Mouse (Mus musculus) hindbrain, embryonic 11.5 days (tissue): Measurements from ENCODE around the gene Defb33. TPM values are rescaled to one million over a fixed set of nuclear protein-coding genes. Genes with fewer than 3 reads are reported as not detected.

Experiments used
- ATAC-seq: fragments of 200-750 bp; cut with Nextera tagmentation; 2 replicates; pipeline ENCODE4 v1.8.0; 2017; ENCODE audit warnings: mild to moderate bottlenecking, moderate TSS enrichment, moderate library complexity; ENCODE audit not compliant: low FRiP score
- DNase-seq: peaks from one replicate; pipeline ENCODE4 v3.0.0-alpha.2; 2015; ENCODE audit warnings: low spot score
- H3K27ac ChIP-seq: fragments of 300-500 bp; sonication (generic); 2 replicates; pipeline ENCODE4 v1.5.1; 2014; ENCODE audit warnings: mild to moderate bottlenecking, low read depth, low read length
- H3K27me3 ChIP-seq: fragments of 300-500 bp; sonication (generic); 2 replicates; pipeline ENCODE4 v1.6.1; 2014; ENCODE audit warnings: mild to moderate bottlenecking, low read length, moderate library complexity, mixed read lengths; ENCODE audit not compliant: control insufficient read depth, insufficient read depth
- H3K36me3 ChIP-seq: fragments of 300-500 bp; sonication (generic); 2 replicates; pipeline ENCODE4 v1.6.1; 2014; ENCODE audit warnings: mild to moderate bottlenecking, low read length, moderate library complexity, mixed read lengths; ENCODE audit not compliant: control insufficient read depth, insufficient read depth
- H3K4me1 ChIP-seq: fragments of 300-500 bp; sonication (generic); replicated peaks from 2 replicates; pipeline ENCODE4 v1.6.1; 2014; ENCODE audit warnings: low read length, mixed read lengths; ENCODE audit not compliant: control insufficient read depth, insufficient read depth
- H3K4me2 ChIP-seq: fragments of 300-500 bp; sonication (generic); replicated peaks from 2 replicates; pipeline ENCODE4 v1.6.1; 2014; ENCODE audit warnings: mild to moderate bottlenecking, low read depth, low read length
- H3K4me3 ChIP-seq: fragments of 300-500 bp; sonication (generic); 2 replicates; pipeline ENCODE4 v1.5.1; 2014; ENCODE audit warnings: low read depth, low read length
- H3K9ac ChIP-seq: fragments of 300-500 bp; sonication (generic); 2 replicates; pipeline ENCODE4 v1.6.1; 2014; ENCODE audit warnings: low read depth, low read length
- H3K9me3 ChIP-seq: fragments of 300-500 bp; sonication (generic); 2 replicates; pipeline ENCODE4 v1.6.1; 2016; ENCODE audit warnings: low read length; ENCODE audit not compliant: control insufficient read depth
- WGBS: fragments of 180-500 bp; shearing (Covaris S2); extraction: QIAGEN DNeasy Blood & Tissue Kit; methylation state at CpG from one replicate; pipeline ENCODE4 v1.1.7; 2014; 5-methylcytosine and 5-hydroxymethylcytosine counted together
- polyA plus RNA-seq: library from polyadenylated mRNA; unstranded; fragments of >200 nt; fragmentation: Nextera tagmentation; extraction: Ambion mirVana; gene quantifications from 2 replicates; pipeline ENCODE4 v1.2.1, GENCODE M21; 2014

The Defb33 gene
- polyA plus RNA-seq = not detected in 2 replicates

GRCm38 (mm10) chr8:20892369-20892768 is at the start of gene Defb33:
Gene Defb33, plus strand, starts transcription at chr8:20892669.
- Histone ChIP-seq H3K36me3 (no peaks in the 10 kb centered on the region), H3K9ac (no peak within 1 kb of the TSS), H3K4me1 (no peaks in the 10 kb centered on the region), H3K4me2 (no peak within 1 kb of the TSS), H3K27ac (no peak within 1 kb of the TSS), H3K27me3 (no peaks in the 10 kb centered on the region), H3K4me3 (no peak within 1 kb of the TSS), H3K9me3 (no peaks in the 10 kb centered on the region; the same call in 1 of the 2 replicates)
- DNase-seq (no peak), ATAC-seq (no peak)
- WGBS = 85% methylated on average over 2 of the region's 2 CpGs

GRCm38 (mm10) chr8:20874608-20875007 is 17.9 kb upstream of the Defb33 start:
- Histone ChIP-seq H3K27me3 (no peaks in the 10 kb centered on the region), H3K27ac (no peak overlapping the region), H3K36me3 (no peaks in the 10 kb centered on the region), H3K9ac (no peak overlapping the region), H3K4me2 (no peak overlapping the region), H3K9me3 (peaks cover under 1% of the 10 kb centered on the region; the same call in 1 of the 2 replicates), H3K4me1 (no peaks in the 10 kb centered on the region), H3K4me3 (no peak overlapping the region)
- WGBS = 49% methylated on average over 6 of the region's 6 CpGs
- no peak for DNase-seq
- no peak for ATAC-seq

DNA sequence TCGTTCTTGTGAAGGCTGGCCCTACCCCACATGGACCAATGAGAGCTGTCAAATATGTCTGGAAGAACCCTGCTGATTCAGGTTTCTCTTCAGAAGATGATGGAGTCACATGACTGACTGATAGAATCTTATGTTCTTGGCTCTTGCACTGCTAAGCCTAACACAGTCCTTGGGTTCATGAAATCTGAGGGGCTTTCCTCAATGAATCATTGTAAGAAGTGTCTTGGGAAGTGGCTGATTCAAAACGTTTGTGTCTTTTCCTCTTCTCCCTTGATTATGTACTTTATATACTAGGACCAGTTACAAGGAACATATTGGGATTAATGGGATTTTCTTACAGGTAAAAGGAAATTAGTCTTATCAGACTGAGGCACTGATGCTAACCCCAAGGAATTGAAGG is 10.1 kb downstream of the Defb33 start, which contains the start of gene Gm15056:
Gene Gm15056 (minus strand): TSS at position 101 of the 400 bp plus-strand sequence.
- Histone ChIP-seq H3K9me3 (peaks cover 7% of the 10 kb centered on the region), H3K27ac (no peak within 1 kb of the TSS), H3K9ac (no peak within 1 kb of the TSS), H3K4me1 (no peaks in the 10 kb centered on the region), H3K27me3 (no peaks in the 10 kb centered on the region), H3K4me3 (no peak within 1 kb of the TSS), H3K36me3 (no peaks in the 10 kb centered on the region), H3K4me2 (no peak within 1 kb of the TSS)
- DNase-seq (no peak), ATAC-seq (no peak)
- 57% methylated on average over 2 of the region's 2 CpGs for WGBS

DNA sequence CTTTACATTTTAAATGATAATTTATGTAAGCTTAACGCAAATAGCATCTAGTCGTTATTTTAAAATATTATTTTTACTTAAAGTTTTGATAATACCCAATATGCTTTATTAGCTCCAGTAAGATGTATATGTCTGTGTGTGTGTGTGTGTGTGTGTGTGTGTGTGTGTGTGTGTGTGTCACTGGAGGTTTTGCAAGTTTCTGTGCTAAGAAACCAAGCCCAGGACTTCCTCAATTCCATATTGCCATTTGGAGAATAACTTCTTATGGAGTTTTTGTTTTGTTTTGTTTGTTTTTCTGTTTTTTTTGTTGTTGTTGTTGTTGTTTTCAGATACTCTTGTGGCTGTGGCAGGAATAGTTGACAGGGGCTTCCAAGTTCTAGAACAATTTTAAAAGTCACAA is 14.7 kb downstream of the Defb33 start:
- Histone ChIP-seq H3K36me3 (no peaks in the 10 kb centered on the region), H3K4me3 (no peak overlapping the region), H3K4me2 (no peak overlapping the region), H3K9me3 (no peaks in the 10 kb centered on the region; the same call in 1 of the 2 replicates), H3K27ac (no peak overlapping the region), H3K27me3 (no peaks in the 10 kb centered on the region), H3K9ac (no peak overlapping the region), H3K4me1 (no peaks in the 10 kb centered on the region)
- WGBS = 90% methylated on average over 2 of the region's 2 CpGs
- no peak for ATAC-seq
- no peak for DNase-seq

DNA sequence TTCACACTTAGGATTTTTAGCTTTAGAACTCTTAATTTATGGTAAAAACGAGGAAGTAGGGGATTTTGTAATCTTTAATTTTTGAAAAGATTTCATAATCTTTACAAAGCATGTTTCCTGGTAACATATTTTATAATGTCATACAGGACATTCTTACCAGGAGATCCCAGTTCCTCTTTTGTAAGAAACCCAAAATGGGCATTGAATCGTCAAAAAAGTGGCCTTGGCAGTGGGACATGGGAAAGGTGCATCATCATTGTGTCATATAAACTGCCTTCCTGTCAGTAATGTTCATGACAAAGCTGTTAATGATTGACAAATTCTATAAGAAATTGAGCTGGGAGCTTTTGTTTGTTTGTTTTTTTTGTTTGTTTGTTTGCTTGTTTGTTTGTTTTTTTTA is 15.8 kb downstream of the Defb33 start:
- no peaks in the 10 kb centered on the region for H3K4me1 ChIP-seq
- no peak overlapping the region for H3K4me3 ChIP-seq
- ATAC-seq = no peak
- H3K27me3 ChIP-seq = no peaks in the 10 kb centered on the region
- no peak overlapping the region for H3K9ac ChIP-seq
- no peaks in the 10 kb centered on the region for H3K36me3 ChIP-seq
- 66% methylated on average over 2 of the region's 2 CpGs for WGBS
- no peak overlapping the region for H3K4me2 ChIP-seq
- H3K27ac ChIP-seq = no peak overlapping the region
- DNase-seq = no peak
- no peaks in the 10 kb centered on the region; the same call in 1 of the 2 replicates for H3K9me3 ChIP-seq

DNA sequence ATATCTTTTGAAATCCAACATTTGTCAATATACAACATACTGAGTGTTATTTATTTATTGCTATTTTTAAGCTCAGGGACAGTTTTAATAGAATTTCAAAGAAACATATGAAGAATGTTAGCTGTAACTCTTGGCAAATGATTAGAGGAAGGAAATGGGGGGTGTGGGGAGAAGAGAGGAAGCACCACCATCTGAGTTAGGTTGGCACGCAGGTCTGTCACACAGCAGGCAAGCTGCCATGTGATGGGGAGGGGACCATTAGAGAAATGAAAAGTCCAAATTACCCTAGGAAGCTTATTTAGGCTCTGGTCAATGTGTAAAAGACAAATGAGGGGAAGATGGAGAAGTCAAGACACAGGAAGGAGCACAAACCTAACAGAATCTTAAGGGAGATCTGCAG is 19.8 kb downstream of the Defb33 start:
- Histone ChIP-seq H3K4me1 (no peaks in the 10 kb centered on the region), H3K9ac (no peak overlapping the region), H3K27ac (no peak overlapping the region), H3K4me2 (no peak overlapping the region), H3K4me3 (no peak overlapping the region), H3K36me3 (no peaks in the 10 kb centered on the region), H3K9me3 (0 out of 2 replicates have a peak, but pooled peaks cover 5% of the 10 kb centered on the region), H3K27me3 (no peaks in the 10 kb centered on the region)
- DNase-seq (no peak), ATAC-seq (no peak)
- 92% methylated on average over 1 of the region's 1 CpGs for WGBS

DNA sequence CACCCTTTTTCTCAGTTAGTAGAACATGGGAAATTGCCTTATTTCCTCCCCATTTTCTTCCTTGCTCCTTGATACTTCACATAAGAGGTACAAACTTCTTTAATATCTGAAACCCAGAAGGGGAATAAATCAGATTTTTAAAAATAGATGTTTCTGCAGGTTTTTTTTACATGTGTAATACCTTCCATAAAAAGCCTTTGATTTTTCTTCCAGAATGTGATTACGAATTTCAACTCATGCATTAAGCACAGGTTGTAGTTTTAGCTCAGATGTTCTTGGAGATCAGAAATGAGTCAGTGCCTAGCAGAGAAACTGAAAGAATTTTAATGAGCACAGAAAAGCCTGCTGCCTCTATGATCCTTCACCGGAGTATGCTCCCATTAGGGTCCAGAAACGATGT is 29.5 kb downstream of the Defb33 start, which contains the start of gene Gm6040:
Gene Gm6040 (minus strand): TSS at position 101 of the 400 bp plus-strand sequence.
- no peak within 1 kb of the TSS for H3K4me3 ChIP-seq
- no peaks in the 10 kb centered on the region for H3K36me3 ChIP-seq
- DNase-seq = no peak
- H3K9me3 ChIP-seq = no peaks in the 10 kb centered on the region
- H3K4me1 ChIP-seq = no peaks in the 10 kb centered on the region
- no peak within 1 kb of the TSS for H3K9ac ChIP-seq
- ATAC-seq = no peak
- WGBS = 81% methylated on average over 3 of the region's 3 CpGs
- no peaks in the 10 kb centered on the region for H3K27me3 ChIP-seq
- no peak within 1 kb of the TSS for H3K4me2 ChIP-seq
- no peak within 1 kb of the TSS for H3K27ac ChIP-seq

GRCm38 (mm10) chr8:20944610-20945009 is 52.1 kb downstream of the Defb33 start, which contains the start of gene AY761185:
Gene AY761185, minus strand, starts transcription at chr8:20944710.
- H3K27ac ChIP-seq = no peak within 1 kb of the TSS
- DNase-seq = no peak
- WGBS = 80% methylated on average over 3 of the region's 3 CpGs
- no peak within 1 kb of the TSS for H3K4me2 ChIP-seq
- no peaks in the 10 kb centered on the region for H3K27me3 ChIP-seq
- H3K9ac ChIP-seq = no peak within 1 kb of the TSS
- no peaks in the 10 kb centered on the region for H3K36me3 ChIP-seq
- no peak within 1 kb of the TSS for H3K4me3 ChIP-seq
- ATAC-seq = no peak
- peaks cover 4% of the 10 kb centered on the region; the same call in 1 of the 2 replicates for H3K9me3 ChIP-seq
- no peaks in the 10 kb centered on the region for H3K4me1 ChIP-seq
